Mouse (Mus musculus): ENCODE measurements around the gene Dhrs13.

The Dhrs13 gene

GRCm38 (mm10) chr11:78069130-78069529 lies 37.0 kb downstream of the Dhrs13 start:
- CTCF ChIA-PET = interaction anchor here in 2 of 4 experiments (0.6 to 1.1 kb wide), 6 partner anchors 11 to 231 kb away, joined by 3 to 6 read pairs (median 3); no protein-coding TSS in a partner anchor
- POLR2A ChIA-PET = interaction anchor here in 3 of 4 experiments (0.6 to 2.3 kb wide), 8 partner anchors 11 to 1306 kb away, joined by 3 to 12 read pairs (median 5); partner anchors contain the start of genes Eral1 (in 2 of the 3) and Rpl23a (in 2 of the 3)

- POLR2A ChIA-PET = interaction anchor here in 2 of 4 experiments (0.8 to 3.6 kb wide), 11 partner anchors 10 to 120 kb away, joined by 3 to 22 read pairs (median 5); partner anchors contain the start of genes Eral1 (in 2 of the 2), Fam222b (in 2 of the 2) and Rpl23a (in 2 of the 2)
- CTCF ChIA-PET = interaction anchor here in 3 of 4 experiments (0.6 to 1.1 kb wide), 5 partner anchors 11 to 230 kb away, joined by 3 to 5 read pairs (median 3); partner anchors contain the start of gene Eral1 (in 1 of the 3)
These were observed 37.6 kb downstream of the Dhrs13 start for GRCm38 (mm10) chr11:78069646-78070045.

DNA sequence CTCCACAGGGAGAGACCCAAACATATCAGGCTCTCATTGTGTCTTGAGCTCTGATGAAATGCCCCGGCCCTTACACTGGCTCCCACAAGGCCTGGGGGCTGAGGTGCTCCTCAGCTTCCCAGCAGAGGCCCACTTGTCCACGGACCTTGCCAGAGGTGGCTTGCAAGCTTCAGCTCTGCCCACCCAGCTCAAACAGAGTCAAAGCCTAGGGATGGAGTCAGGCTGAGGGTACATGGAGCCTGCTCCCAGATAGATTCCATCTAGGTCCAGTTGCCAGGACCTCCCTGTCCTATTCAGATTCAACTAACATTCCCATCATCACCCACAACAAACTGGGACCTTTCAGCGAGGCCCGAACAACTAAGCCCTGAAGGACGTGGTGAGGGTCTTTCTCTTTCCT lies 39.9 kb downstream of the Dhrs13 start:
- CTCF ChIA-PET = interaction anchor here in 3 of 4 experiments (0.5 to 1.5 kb wide), 12 partner anchors 9 to 440 kb away, joined by 3 to 7 read pairs (median 4); partner anchors contain the start of genes Eral1 (in 1 of the 3), Poldip2 (in 1 of the 3) and Tmem199 (in 1 of the 3)
- POLR2A ChIA-PET = interaction anchor here in 3 of 4 experiments (0.5 to 3.6 kb wide), 31 partner anchors 8 to 412 kb away, joined by 3 to 25 read pairs (median 4); partner anchors contain the start of genes Eral1 (in 3 of the 3), Fam222b (in 2 of the 3), Rpl23a (in 2 of the 3) and Aldoc (in 1 of the 3)

DNA sequence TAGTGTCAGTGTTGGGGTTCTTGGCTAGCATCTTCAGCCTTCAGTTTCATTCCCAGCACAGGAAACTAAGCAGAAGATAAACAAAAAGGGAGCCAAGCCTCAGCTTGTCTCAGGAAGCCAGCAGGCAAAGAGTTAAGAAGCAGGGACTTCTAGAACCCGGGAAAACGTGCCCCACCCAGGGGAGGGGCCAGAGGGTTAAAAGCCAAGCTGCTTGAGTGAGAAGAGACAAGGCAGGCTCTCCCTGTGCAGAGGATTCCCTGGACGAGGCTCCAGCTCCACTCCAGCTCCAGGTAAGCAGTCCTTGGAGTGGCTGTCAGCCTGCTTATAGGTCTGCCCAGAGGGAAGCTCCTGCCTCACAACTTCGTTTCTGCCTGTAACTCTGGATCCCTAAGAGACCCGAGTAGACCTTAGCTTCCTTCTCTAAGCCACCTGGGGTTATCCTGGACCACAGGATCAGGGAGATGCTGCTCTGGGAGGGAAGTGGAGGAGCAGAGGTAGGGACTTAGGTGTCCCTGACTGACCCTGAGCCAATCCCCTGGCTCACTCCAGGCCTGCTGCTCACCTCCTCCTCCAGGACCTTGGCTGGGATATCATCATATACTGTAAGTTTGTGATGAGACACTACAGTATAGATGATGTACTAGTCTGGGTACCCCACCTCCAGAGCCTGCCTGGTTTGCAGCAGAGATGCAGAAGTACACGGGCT lies 40.5 kb downstream of the Dhrs13 start:
- ChIA-PET POLR2A (interaction anchor here in 3 of 4 experiments (0.6 to 3.6 kb wide), 35 partner anchors 8 to 411 kb away, joined by 3 to 25 read pairs (median 4); partner anchors contain the start of genes Eral1 (in 3 of the 3), Fam222b (in 2 of the 3), Rpl23a (in 2 of the 3) and Aldoc (in 1 of the 3)), CTCF (interaction anchor here in 3 of 4 experiments (0.5 to 1.5 kb wide), 13 partner anchors 8 to 439 kb away, joined by 3 to 7 read pairs (median 3); partner anchors contain the start of genes Eral1 (in 1 of the 3), Poldip2 (in 1 of the 3) and Tmem199 (in 1 of the 3))

GRCm38 (mm10) chr11:78073577-78074276 lies 41.6 kb downstream of the Dhrs13 start:
- ChIA-PET POLR2A (interaction anchor here in 3 of 4 experiments (0.8 to 2.1 kb wide), 11 partner anchors 8 to 109 kb away, joined by 3 to 14 read pairs (median 7); partner anchors contain the start of genes Eral1 (in 1 of the 3), Fam222b (in 1 of the 3) and Rpl23a (in 1 of the 3)), CTCF (interaction anchor here in 1 of 4 experiments (0.6 kb wide), 1 partner anchor 327 kb away, joined by 10 read pairs; no protein-coding TSS in a partner anchor)

DNA sequence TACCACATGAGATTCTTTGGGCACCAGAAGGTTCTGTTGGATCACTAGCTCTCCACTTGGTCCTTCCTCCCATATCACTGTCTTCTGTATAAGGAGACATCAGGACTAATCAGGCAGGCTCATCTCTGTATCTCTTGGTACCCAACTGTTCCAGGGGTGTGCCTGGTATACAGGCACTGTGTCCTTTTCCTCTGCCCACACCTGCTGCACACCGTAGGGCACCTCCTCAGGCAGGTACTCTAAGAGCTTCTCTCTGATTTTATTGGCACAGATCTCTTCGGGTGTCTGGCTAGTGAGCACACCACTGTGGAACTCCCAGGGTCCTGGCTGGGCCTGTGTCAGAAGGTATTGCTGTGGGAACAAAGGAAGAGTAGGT lies 42.2 kb downstream of the Dhrs13 start:
- ChIA-PET CTCF (no interaction called here), POLR2A (interaction anchor here in 2 of 4 experiments (0.6 to 1.9 kb wide), 5 partner anchors 11 to 92 kb away, joined by 3 to 9 read pairs (median 4); no protein-coding TSS in a partner anchor)

- ChIA-PET CTCF (no interaction called here), POLR2A (interaction anchor here in 2 of 4 experiments (0.6 to 1.0 kb wide), 4 partner anchors 26 to 93 kb away, joined by 3 to 4 read pairs (median 4); no protein-coding TSS in a partner anchor)
These were observed 42.6 kb downstream of the Dhrs13 start for GRCm38 (mm10) chr11:78074666-78075065.

GRCm38 (mm10) chr11:78079961-78080921 lies 48.2 kb downstream of the Dhrs13 start, which contains the start of gene Eral1:
Gene Eral1, minus strand, starts transcription at chr11:78080383.
- ChIA-PET CTCF (interaction anchor here (0.5 to 1.6 kb wide), 23 partner anchors 8 to 341 kb away, joined by 3 to 16 read pairs (median 4); partner anchors contain the start of genes Dhrs13 (in 1 of the 4) and Fam222b (in 1 of the 4)), POLR2A (interaction anchor here (0.5 to 6.1 kb wide), 95 partner anchors 8 to 845 kb away, joined by 3 to 74 read pairs (median 5); partner anchors contain the start of genes Fam222b (in 4 of the 4), Nek8 (in 3 of the 4), Tlcd1 (in 3 of the 4) and Flot2 (in 2 of the 4))

- POLR2A ChIA-PET = interaction anchor here in 3 of 4 experiments (0.6 to 6.1 kb wide), 16 partner anchors 10 to 209 kb away, joined by 3 to 74 read pairs (median 3); partner anchors contain the start of genes Fam222b (in 2 of the 3), Nek8 (in 1 of the 3), Rpl23a (in 1 of the 3) and Tlcd1 (in 1 of the 3)
- CTCF ChIA-PET = interaction anchor here in 1 of 4 experiments (0.7 kb wide), 1 partner anchor 245 kb away, joined by 4 read pairs; the partner anchor contains the start of gene Pigs
These were observed 51.5 kb downstream of the Dhrs13 start for GRCm38 (mm10) chr11:78083595-78083994.

GRCm38 (mm10) chr11:78086925-78087479 lies 54.9 kb downstream of the Dhrs13 start:
- CTCF ChIA-PET = interaction anchor here in 3 of 4 experiments (0.7 to 1.4 kb wide), 3 partner anchors 12 to 952 kb away, joined by 3 to 4 read pairs (median 3); no protein-coding TSS in a partner anchor
- POLR2A ChIA-PET = interaction anchor here (0.6 to 4.9 kb wide), 19 partner anchors 8 to 479 kb away, joined by 3 to 21 read pairs (median 3); partner anchors contain the start of genes Fam222b (in 2 of the 4), Nek8 (in 1 of the 4), Phf12 (in 1 of the 4) and Rpl23a (in 1 of the 4)

Measured in embryonic stem cell, embryonic (primary cell).